Mouse (Mus musculus) lung, postnatal 0 days (tissue): Measurements from ENCODE around the gene Abca3.

ENCODE experiments used
- CTCF ChIP-seq: IDR thresholded peaks from 2 replicates; pipeline ENCODE4 v1.5.1; 2016; ENCODE audit warnings: antibody characterized with exemption, mild to moderate bottlenecking
- EP300 ChIP-seq: IDR thresholded peaks from 2 replicates; pipeline ENCODE4 v1.6.1; 2016; ENCODE audit warnings: antibody characterized with exemption, mild to moderate bottlenecking, control low read depth

DNA sequence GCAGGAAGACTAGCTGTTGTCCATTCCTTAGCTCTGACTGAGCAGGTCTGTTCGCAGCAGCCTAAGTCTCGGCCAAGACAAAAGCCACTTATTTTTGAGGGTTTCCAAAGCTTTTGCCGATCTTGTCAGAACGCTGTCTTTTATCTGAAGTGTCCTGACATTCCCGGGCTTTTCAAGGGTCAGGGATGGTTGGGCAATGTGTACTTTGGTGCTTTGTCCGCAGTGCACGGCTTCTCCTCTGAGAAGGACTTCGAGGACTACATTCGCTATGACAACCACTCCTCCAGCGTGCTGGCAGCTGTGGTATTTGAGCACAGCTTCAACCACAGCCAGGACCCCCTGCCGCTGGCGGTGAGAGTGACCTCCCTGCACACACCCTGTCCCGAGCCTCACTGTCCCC lies 14.1 kb downstream of the Abca3 start:
- TF ChIP-seq CTCF: no peak
- TF ChIP-seq EP300: peak; percentile 90
